Mouse (Mus musculus) cerebellum, adult 2 months (tissue): Measurements from ENCODE around the gene Knl1. TPM values are rescaled to one million over a fixed set of nuclear protein-coding genes. Genes with fewer than 3 reads are reported as not detected.
"Not testable (repeated sequence)": the region's sequence is repeated elsewhere in the genome, so short reads cannot be mapped to it uniquely, and the experiment has no call there.

Experiments used
- DNase-seq, 2 experiments: peaks; one replicate each; pipeline ENCODE4 v3.0.0; 2021
- H3K27ac ChIP-seq: fragments of 200-500 bp; 2 replicates; pipeline ENCODE4 v1.5.1; 2012; ENCODE audit warnings: low read length, control low read depth, inconsistent platforms; ENCODE audit not compliant: insufficient read depth
- H3K27me3 ChIP-seq: fragments of 200-500 bp; 2 replicates; pipeline ENCODE4 v1.6.1; 2012; ENCODE audit warnings: inconsistent platforms, mild to moderate bottlenecking, low read length, moderate library complexity; ENCODE audit not compliant: control insufficient read depth, insufficient read depth
- H3K4me1 ChIP-seq: fragments of 200-500 bp; 2 replicates; pipeline ENCODE4 v1.6.1; 2011; ENCODE audit warnings: low read length; ENCODE audit not compliant: control insufficient read depth, insufficient read depth
- H3K4me3 ChIP-seq: fragments of 200-500 bp; replicated peaks from 2 replicates; pipeline ENCODE3; 2011; ENCODE audit warnings: mild to moderate bottlenecking, low read depth, low read length, control low read depth; ENCODE audit not compliant: insufficient read depth
- CTCF ChIP-seq: fragments of 200-500 bp; IDR thresholded peaks from 2 replicates; pipeline ENCODE4 v1.5.1; 2011; ENCODE audit warnings: low read depth, mild to moderate bottlenecking, control low read depth, low read length, moderate library complexity, borderline replicate concordance; ENCODE audit not compliant: insufficient read depth
- POLR2A ChIP-seq: fragments of 200-500 bp; IDR thresholded peaks from 2 replicates; pipeline ENCODE4 v1.6.1; 2011; ENCODE audit warnings: low read length, control low read depth, borderline replicate concordance; ENCODE audit not compliant: insufficient read depth
- WGBS: fragments of 180-500 bp; shearing (Covaris S2); methylation state at CpG from one replicate; pipeline ENCODE4 v1.1.7; 2018; 5-methylcytosine and 5-hydroxymethylcytosine counted together
- polyA plus RNA-seq: library from polyadenylated mRNA; depleted of rRNA; stranded (reverse); fragments of >200 nt; gene quantifications from 2 replicates; pipeline ENCODE4 v1.2.3, GENCODE M21; 2012; rRNA removed

Gene Knl1
- 0.02 and 0.03 TPM in 2 replicates for polyA plus RNA-seq

GRCm38 (mm10) chr2:119046649-119047611 lies at the start of gene Knl1:
Knl1 (plus strand) TSS chr2:119047119.
- WGBS = under 1% methylated on average over 77 of the region's 77 CpGs
- Histone ChIP-seq H3K4me3 (peak within 1 kb of the TSS; percentile 88), H3K27ac (no peak within 1 kb of the TSS), H3K4me1 (no peaks in the 10 kb centered on the region), H3K27me3 (no peaks in the 10 kb centered on the region)
- peak; percentile 90 to 96 for DNase-seq
- TF ChIP-seq POLR2A (peak; percentile 51; the same call in 1 of the 2 replicates), CTCF (no peak)

- no peaks in the 10 kb centered on the region for H3K4me1 ChIP-seq
- WGBS = 84% methylated on average over 6 of the region's 6 CpGs
- no peak overlapping the region for H3K4me3 ChIP-seq
- TF ChIP-seq POLR2A = no peak
- no peak for TF ChIP-seq CTCF
- H3K27ac ChIP-seq = no peak overlapping the region
- DNase-seq = no peak
- no peaks in the 10 kb centered on the region; the same call in 1 of the 2 replicates for H3K27me3 ChIP-seq
Observed at GRCm38 (mm10) chr2:118998115-118998866, 48.6 kb upstream of the Knl1 start.

- Histone ChIP-seq H3K4me1 (no peaks in the 10 kb centered on the region), H3K27ac (no peak overlapping the region), H3K4me3 (no peak overlapping the region), H3K27me3 (no peaks in the 10 kb centered on the region; the same call in 1 of the 2 replicates)
- DNase-seq = no peak
- WGBS = 52% methylated on average over 3 of the region's 3 CpGs
- TF ChIP-seq CTCF = no peak
- TF ChIP-seq POLR2A = no peak
Observed at GRCm38 (mm10) chr2:118999025-118999639, 47.8 kb upstream of the Knl1 start.

- peaks cover 13% of the 10 kb centered on the region for H3K4me1 ChIP-seq
- no peaks in the 10 kb centered on the region for H3K27me3 ChIP-seq
- DNase-seq = peak; percentile 45 to 67
- H3K27ac ChIP-seq = peak overlapping the region; percentile 46; the same call in 1 of the 2 replicates
- H3K4me3 ChIP-seq = no peak overlapping the region
- WGBS = 24% methylated on average over 7 of the region's 7 CpGs
- TF ChIP-seq CTCF = no peak
- no peak for TF ChIP-seq POLR2A
Observed at GRCm38 (mm10) chr2:119006886-119007285, 40.0 kb upstream of the Knl1 start.

GRCm38 (mm10) chr2:119009376-119009775 lies 37.5 kb upstream of the Knl1 start:
- WGBS = 95% methylated on average over 2 of the region's 2 CpGs
- no peak for DNase-seq
- TF ChIP-seq POLR2A (no peak), CTCF (no peak)

GRCm38 (mm10) chr2:119014989-119015388 lies 31.9 kb upstream of the Knl1 start:
- Histone ChIP-seq H3K27ac (no peak overlapping the region; the same call in 1 of the 2 replicates), H3K27me3 (no peaks in the 10 kb centered on the region), H3K4me3 (no peak overlapping the region), H3K4me1 (peaks cover 11% of the 10 kb centered on the region)
- DNase-seq = no peak
- TF ChIP-seq CTCF = no peak
- no peak for TF ChIP-seq POLR2A
- WGBS = 73% methylated on average over 7 of the region's 7 CpGs

More at GRCm38 (mm10) chr2:119009376-119009775, 37.5 kb upstream of the Knl1 start:
- no peaks in the 10 kb centered on the region for H3K27me3 ChIP-seq
- H3K4me1 ChIP-seq = peaks cover 13% of the 10 kb centered on the region
- no peak overlapping the region for H3K27ac ChIP-seq
- no peak overlapping the region for H3K4me3 ChIP-seq

GRCm38 (mm10) chr2:119015604-119016180 lies 31.2 kb upstream of the Knl1 start:
- Histone ChIP-seq H3K27ac (no peak overlapping the region), H3K4me1 (peaks cover 11% of the 10 kb centered on the region), H3K27me3 (no peaks in the 10 kb centered on the region), H3K4me3 (peak overlapping the region; percentile 54)
- 15% methylated on average over 12 of the region's 12 CpGs for WGBS
- DNase-seq = peak; percentile 68 to 85
- TF ChIP-seq CTCF (no peak), POLR2A (no peak)

- H3K27me3 ChIP-seq, DNase-seq, H3K27ac ChIP-seq, H3K4me3 ChIP-seq: not testable (repeated sequence)
- WGBS = 88% methylated on average over 4 of the region's 4 CpGs
- peaks cover 11% of the 10 kb centered on the region for H3K4me1 ChIP-seq
Observed at GRCm38 (mm10) chr2:119016312-119016711, 30.6 kb upstream of the Knl1 start.
